Comparison of ENCODE assay signal across 9 mouse cellular contexts in the genomic region with DNA sequence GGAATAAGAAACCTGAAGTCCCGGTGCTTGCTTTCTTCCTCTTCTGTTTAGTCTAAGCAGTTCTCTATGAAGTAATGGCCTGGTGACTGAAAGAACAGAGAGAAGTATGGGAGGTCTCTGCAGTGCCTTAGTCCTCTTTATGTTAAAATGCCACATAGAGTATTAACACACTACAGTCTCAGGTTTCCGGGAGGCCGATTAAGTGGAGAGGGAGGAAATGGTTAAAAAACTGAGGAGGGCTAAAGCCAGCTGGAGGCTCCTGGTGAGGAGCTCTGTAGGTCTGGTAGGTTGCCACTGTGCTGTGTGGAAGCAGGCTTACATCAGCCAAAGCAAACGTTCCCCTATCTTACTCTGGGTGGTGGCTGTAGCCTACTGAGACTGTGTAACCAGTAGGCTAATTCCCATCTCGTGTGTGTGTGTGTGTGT. TPM values are rescaled to one million over a fixed set of nuclear protein-coding genes. Genes with fewer than 3 reads are reported as not detected.
DNase-seq lines count a peak whose midpoint lies in the region; ATAC-seq and TF ChIP-seq lines count a peak whose summit lies in the region.
"Had no signal": no experiment of that assay in that cellular context is flagged by ENCODE, and none has a peak within 500 bp of the region (broad histone marks: within the 10 kb centered on the region; RNA-seq: fewer than 3 reads in every experiment).

No protein-coding gene starts in this region.

- TF ChIP-seq CTCF in heart, adult 2 months (IDR thresholded peaks at IDR 0.05): no peak

- WGBS in heart, adult 2 months: 11% methylated on average over 5 of the region's 5 CpGs
- WGBS in limb, embryonic 14.5 days: 10% methylated on average over 5 of the region's 5 CpGs
- 17% methylated on average over 5 of the region's 5 CpGs for WGBS in stomach, embryonic 16.5 days

- ATAC-seq in limb, embryonic 14.5 days (ENCODE audit: low FRiP score, low read depth): peak; percentile 60; the same call in 1 of the 2 replicates
- peak; percentile 86 for ATAC-seq in stomach, embryonic 16.5 days (ENCODE audit: insufficient read depth, low FRiP score)

- TF ChIP-seq EP300 in heart, adult 2 months (IDR thresholded peaks at IDR 0.05; ENCODE audit: insufficient read depth, low read depth, low read length): no peak

- no peaks in the 10 kb centered on the region for H3K9me3 ChIP-seq in ES-E14 (ENCODE audit: control insufficient read depth, insufficient read depth, low read depth, low read length)
- no peaks in the 10 kb centered on the region for H3K9me3 ChIP-seq in limb, embryonic 14.5 days (ENCODE audit: control insufficient read depth, low read length)
- no peaks in the 10 kb centered on the region for H3K9me3 ChIP-seq in stomach, embryonic 16.5 days (replicated peaks; ENCODE audit: control insufficient read depth, low read length)
- H3K9me3 ChIP-seq: G1E had no signal

- intact Hi-C loops in heart, adult 2 months (cut with DNase I): loop anchor here (1.0 to 2.0 kb wide), 2 partner anchors 17 to 44 kb away; no protein-coding TSS in a partner anchor

- H3K79me2 ChIP-seq in heart, adult 2 months (replicated peaks; ENCODE audit: control insufficient read depth, insufficient read depth, low read length): peaks cover 11% of the 10 kb centered on the region

- peak; percentile 36 for DNase-seq in embryo, embryonic 10.5 days (ENCODE audit: low spot score)
- DNase-seq in embryo, embryonic 9.5 days (ENCODE audit: extremely low spot score): no peak
- no peak for DNase-seq in ES-E14 (ENCODE audit: low read depth, low spot score)
- peak in 1 of 2 experiments; percentile 65 for DNase-seq in heart, adult 2 months
- peak; percentile 52 for DNase-seq in limb, embryonic 14.5 days (ENCODE audit: low spot score)
- no peak for DNase-seq in spleen, adult 18-20 months
- no peak for DNase-seq in layer of hippocampus, adult 8-10 months (ENCODE audit: low spot score in 2 of 2)

- no peak overlapping the region for H3K4me2 ChIP-seq in limb, embryonic 14.5 days (replicated peaks; ENCODE audit: low read depth, low read length, severe bottlenecking)
- no peak overlapping the region; the same call in 1 of the 2 replicates for H3K4me2 ChIP-seq in stomach, embryonic 16.5 days (ENCODE audit: low read depth, low read length)

- no peak overlapping the region; the same call in 1 of the 2 replicates for H3K27ac ChIP-seq in ES-E14 (ENCODE audit: insufficient read depth, low read depth, low read length, poor library complexity, severe bottlenecking)
- H3K27ac ChIP-seq in heart, adult 2 months: peak overlapping the region; percentile 69
- peak overlapping the region; percentile 40 for H3K27ac ChIP-seq in limb, embryonic 14.5 days (replicated peaks; ENCODE audit: low read depth, low read length)
- H3K27ac ChIP-seq in stomach, embryonic 16.5 days (ENCODE audit: low read length): peak overlapping the region; percentile 55

- H3K9ac ChIP-seq in ES-E14 (ENCODE audit: insufficient read depth, low read depth, low read length, poor library complexity, severe bottlenecking): peak overlapping the region; percentile 20; the same call in 1 of the 2 replicates
- no peak overlapping the region for H3K9ac ChIP-seq in heart, adult 2 months (ENCODE audit: low read depth, low read length)
- no peak overlapping the region for H3K9ac ChIP-seq in limb, embryonic 14.5 days (ENCODE audit: low read depth, low read length, severe bottlenecking)
- H3K9ac ChIP-seq in stomach, embryonic 16.5 days (ENCODE audit: low read length): no peak overlapping the region

- no peak for TF ChIP-seq POLR2A in heart, adult 2 months (IDR thresholded peaks at IDR 0.05; ENCODE audit: insufficient read depth, low read depth, low read length)
- no peak for TF ChIP-seq POLR2A in limb, embryonic 14.5 days (IDR thresholded peaks at IDR 0.05; ENCODE audit: borderline replicate concordance, extremely low read depth, insufficient read depth, insufficient read length)

- H3K36me3 ChIP-seq in ES-E14 (ENCODE audit: control insufficient read depth, insufficient read depth, low read length, poor library complexity, severe bottlenecking): peaks cover 9% of the 10 kb centered on the region; the same call in 1 of the 2 replicates
- H3K36me3 ChIP-seq in heart, adult 2 months (ENCODE audit: control insufficient read depth, insufficient read depth, low read length): peaks cover 13% of the 10 kb centered on the region
- no peaks in the 10 kb centered on the region for H3K36me3 ChIP-seq in limb, embryonic 14.5 days (ENCODE audit: control insufficient read depth, insufficient read depth, low read length)
- no peaks in the 10 kb centered on the region for H3K36me3 ChIP-seq in stomach, embryonic 16.5 days (ENCODE audit: control insufficient read depth, insufficient read depth, low read length)

- H3K4me1 ChIP-seq in ES-E14 (ENCODE audit: control insufficient read depth in 2 of 2, insufficient read depth in 2 of 2, low read length in 2 of 2, poor library complexity in 1 of 2): peaks cover 18 to 35% of the 10 kb centered on the region in 2 experiments
- H3K4me1 ChIP-seq in heart, adult 2 months (ENCODE audit: control insufficient read depth, insufficient read depth, low read length): peaks cover 28% of the 10 kb centered on the region
- peaks cover 41% of the 10 kb centered on the region for H3K4me1 ChIP-seq in limb, embryonic 14.5 days (ENCODE audit: control insufficient read depth, insufficient read depth, low read length)
- H3K4me1 ChIP-seq in stomach, embryonic 16.5 days (ENCODE audit: control insufficient read depth, insufficient read depth, low read length): peaks cover 16% of the 10 kb centered on the region

- in situ Hi-C loops in ES-E14 (cut with MboI; ENCODE audit: low sequenced_read_pairs in 2 of 2, unreplicated experiment in 2 of 2): no loop called here

- no peak overlapping the region for H3K4me3 ChIP-seq in ES-E14 (ENCODE audit: insufficient read depth in 1 of 2, low read depth in 1 of 2, low read length in 2 of 2, poor library complexity in 1 of 2, severe bottlenecking in 1 of 2)
- H3K4me3 ChIP-seq in heart, adult 2 months: no peak overlapping the region
- no peak overlapping the region for H3K4me3 ChIP-seq in limb, embryonic 14.5 days (replicated peaks; ENCODE audit: low read length)
- H3K4me3 ChIP-seq in stomach, embryonic 16.5 days (replicated peaks; ENCODE audit: low read length): no peak overlapping the region

- no peaks in the 10 kb centered on the region for H3K27me3 ChIP-seq in heart, adult 2 months (ENCODE audit: control insufficient read depth, insufficient read depth, low read length)
- H3K27me3 ChIP-seq in limb, embryonic 14.5 days (ENCODE audit: control insufficient read depth, insufficient read depth, low read length): no peaks in the 10 kb centered on the region
- no peaks in the 10 kb centered on the region for H3K27me3 ChIP-seq in stomach, embryonic 16.5 days (ENCODE audit: control insufficient read depth, insufficient read depth, low read length)

TF ChIP-seq in ES-E14, 5 proteins besides CTCF, POLR2A, EP300 and RAD21:
- TF ChIP-seq MAFK (IDR thresholded peaks at IDR 0.05; ENCODE audit: insufficient read depth, low read depth, low read length) (no peak), CHD2 (IDR thresholded peaks at IDR 0.05; ENCODE audit: low read depth, low read length) (no peak), ZC3H11A (IDR thresholded peaks at IDR 0.05; ENCODE audit: borderline replicate concordance, low read depth, low read length) (no peak), ZNF384 (IDR thresholded peaks at IDR 0.05; ENCODE audit: low read depth, low read length) (no peak), HCFC1 (IDR thresholded peaks at IDR 0.05; ENCODE audit: borderline replicate concordance, insufficient read depth, low read length) (no peak)

RNA-seq across cellular contexts. Expression of gene Reep3, which starts 18.9 kb away (rescaled TPM):
- 18.1 and 18.2 TPM in 2 replicates for total RNA-seq in ES-E14 (2012; rRNA removed)
- 10 to 100 TPM; 19.7 to 20.2 TPM for total RNA-seq in heart, adult 2 months (2021)
- 14.9 and 27.7 TPM in 2 replicates for polyA plus RNA-seq in heart, adult 2 months (2012; rRNA removed)
- polyA plus RNA-seq in limb, embryonic 14.5 days (2012; rRNA removed): 35.0 and 39.9 TPM in 2 replicates
- 41.3 and 43.6 TPM in 2 replicates for polyA plus RNA-seq in limb, embryonic 14.5 days (2014; fragmentation: Nextera tagmentation; extraction: Ambion mirVana)
- polyA plus RNA-seq in stomach, embryonic 16.5 days (2015; fragmentation: Nextera tagmentation; extraction: Ambion mirVana): 44.0 and 52.0 TPM in 2 replicates
- total RNA-seq in layer of hippocampus, adult 8-10 months (2022): 10 to 100 TPM; 21.0 to 24.7 (median 22.3) TPM

RNA-seq across cellular contexts. Expression of gene Jmjd1c, which starts 19.8 kb away (rescaled TPM):
- 93.0 and 124 TPM in 2 replicates for total RNA-seq in ES-E14 (2012; rRNA removed)
- 10 to 100 TPM; 34.5 to 36.8 TPM for total RNA-seq in heart, adult 2 months (2021)
- 8.5 and 14.7 TPM in 2 replicates for polyA plus RNA-seq in heart, adult 2 months (2012; rRNA removed)
- 29.1 and 34.5 TPM in 2 replicates for polyA plus RNA-seq in limb, embryonic 14.5 days (2012; rRNA removed)
- 52.2 and 55.8 TPM in 2 replicates for polyA plus RNA-seq in limb, embryonic 14.5 days (2014; fragmentation: Nextera tagmentation; extraction: Ambion mirVana)
- polyA plus RNA-seq in stomach, embryonic 16.5 days (2015; fragmentation: Nextera tagmentation; extraction: Ambion mirVana): 26.7 and 30.3 TPM in 2 replicates
- total RNA-seq in layer of hippocampus, adult 8-10 months (2022): 100 to 1,000 TPM in 2 of 4 experiments, 10 to 100 TPM in 2; 90.8 to 103 (median 98.5) TPM

Comparison
In these comparisons a context has a peak if more than half of its experiments do, and no peak if none do; other contexts are left out.
1. DNase-seq: peak in embryo, embryonic 10.5 days (single experiment) and limb, embryonic 14.5 days (single experiment); none in embryo, embryonic 9.5 days (single experiment), ES-E14 (single experiment), spleen, adult 18-20 months (0 of 2) and layer of hippocampus, adult 8-10 months (0 of 2).